Mouse (Mus musculus) midbrain, embryonic 10.5 days (tissue): ENCODE measurements at regions not wholly inside any gene's neighbourhood (a gene's known extent, or its start where the extent isn't known, plus 50 kb on each side); places are given as distances from the start of the nearest gene placed in this dataset.

ENCODE experiments used
- DNase-seq: peaks from one replicate; pipeline ENCODE4 v3.0.0-alpha.2; 2017; ENCODE audit warnings: low spot score
- H3K27ac ChIP-seq: fragments of 300-500 bp; sonication (generic); replicated peaks from 2 replicates; pipeline ENCODE4 v1.5.1; 2016; ENCODE audit warnings: mild to moderate bottlenecking
- H3K27me3 ChIP-seq: fragments of 300-500 bp; sonication (generic); 2 replicates; pipeline ENCODE4 v1.6.1; 2016; ENCODE audit warnings: low read depth, mild to moderate bottlenecking; ENCODE audit not compliant: poor library complexity, severe bottlenecking
- H3K36me3 ChIP-seq: fragments of 300-500 bp; sonication (generic); 2 replicates; pipeline ENCODE4 v1.6.1; 2016; ENCODE audit warnings: mild to moderate bottlenecking, moderate library complexity
- H3K4me1 ChIP-seq: fragments of 300-500 bp; sonication (generic); 2 replicates; pipeline ENCODE4 v1.6.1; 2016
- H3K4me3 ChIP-seq: fragments of 300-500 bp; sonication (generic); 2 replicates; pipeline ENCODE4 v1.5.1; 2016; ENCODE audit warnings: mild to moderate bottlenecking, moderate library complexity
- H3K9me3 ChIP-seq: fragments of 300-500 bp; sonication (generic); replicated peaks from 2 replicates; pipeline ENCODE4 v1.6.1; 2016; ENCODE audit warnings: mild to moderate bottlenecking
- WGBS: fragments of 180-500 bp; shearing (Covaris S2); methylation state at CpG from one replicate; pipeline ENCODE4 v1.1.7; 2016; 5-methylcytosine and 5-hydroxymethylcytosine counted together

GRCm38 (mm10) chr1:73363549-73364299 is 348.0 kb upstream of the Tnp1 start:
- Histone ChIP-seq H3K27me3 (peaks cover 5% of the 10 kb centered on the region; the same call in 1 of the 2 replicates), H3K4me3 (0 out of 2 replicates have a peak overlapping the region, but pooled peaks have one; percentile 23)
- WGBS: 9% methylated on average over 7 of the region's 7 CpGs

GRCm38 (mm10) chr1:73362122-73362521 is 346.4 kb upstream of the Tnp1 start:
- Histone ChIP-seq H3K36me3 (no peaks in the 10 kb centered on the region), H3K4me3 (no peak overlapping the region), H3K4me1 (peaks cover 46% of the 10 kb centered on the region), H3K27me3 (peaks cover 5% of the 10 kb centered on the region; the same call in 1 of the 2 replicates), H3K27ac (peak overlapping the region; percentile 55), H3K9me3 (no peaks in the 10 kb centered on the region)
- 84% methylated on average over 1 of the region's 1 CpGs for WGBS
- DNase-seq: no peak

More at GRCm38 (mm10) chr1:73363549-73364299, 348.0 kb upstream of the Tnp1 start:
- peak; percentile 56 for DNase-seq
- Histone ChIP-seq H3K36me3 (no peaks in the 10 kb centered on the region), H3K9me3 (no peaks in the 10 kb centered on the region), H3K4me1 (peaks cover 46% of the 10 kb centered on the region), H3K27ac (peak overlapping the region; percentile 82)

GRCm38 (mm10) chr1:73361300-73361699 is 345.6 kb upstream of the Tnp1 start:
- no peaks in the 10 kb centered on the region for H3K9me3 ChIP-seq
- H3K36me3 ChIP-seq: no peaks in the 10 kb centered on the region
- DNase-seq: no peak
- no peak overlapping the region for H3K4me3 ChIP-seq
- H3K27ac ChIP-seq: no peak overlapping the region
- peaks cover 44% of the 10 kb centered on the region for H3K4me1 ChIP-seq
- peaks cover 5% of the 10 kb centered on the region; the same call in 1 of the 2 replicates for H3K27me3 ChIP-seq
- WGBS: 93% methylated on average over 7 of the region's 7 CpGs

DNA sequence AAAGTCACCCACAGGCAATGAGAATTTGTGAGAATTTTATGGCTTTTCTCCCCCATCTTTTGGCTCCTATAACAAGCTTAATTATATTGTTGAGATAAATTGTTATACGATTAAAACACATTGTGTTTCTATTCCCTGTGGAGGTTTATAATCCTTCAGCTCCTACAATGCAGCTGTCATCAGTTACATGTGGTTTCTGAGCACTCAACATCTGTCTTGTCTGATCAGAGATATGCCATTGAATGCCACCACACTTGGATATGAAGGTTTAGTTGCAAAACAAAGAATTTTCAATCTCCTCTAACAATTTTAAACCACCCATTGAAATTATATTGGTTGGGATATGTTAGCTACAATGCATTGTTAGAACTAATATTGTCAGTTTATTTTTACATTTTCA is 338.7 kb upstream of the Tnp1 start:
- Histone ChIP-seq H3K27me3 (no peaks in the 10 kb centered on the region), H3K9me3 (no peaks in the 10 kb centered on the region), H3K36me3 (no peaks in the 10 kb centered on the region), H3K4me1 (no peaks in the 10 kb centered on the region), H3K27ac (no peak overlapping the region), H3K4me3 (no peak overlapping the region)
- 89% methylated on average over 1 of the region's 1 CpGs for WGBS
- no peak for DNase-seq

DNA sequence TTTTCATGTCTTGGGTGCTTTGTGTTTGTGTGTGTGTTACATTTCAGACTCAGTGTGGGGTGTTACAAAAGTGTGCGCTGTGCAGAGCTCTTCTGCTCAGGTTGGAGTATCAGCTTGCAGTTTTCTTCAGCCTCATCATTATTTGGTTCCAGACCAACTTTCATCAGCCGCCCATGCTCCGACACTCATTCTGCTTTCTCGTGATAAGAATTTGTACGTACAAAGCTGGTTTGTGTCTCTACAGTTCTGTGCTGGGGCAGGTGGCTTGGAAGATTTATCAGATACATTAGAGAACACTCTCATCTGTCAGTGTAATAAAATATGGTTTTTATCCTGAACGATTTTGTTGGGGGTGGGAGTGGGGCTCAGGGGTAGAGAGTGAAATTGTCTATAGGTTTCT is 332.8 kb upstream of the Tnp1 start:
- no peak for DNase-seq
- no peak overlapping the region for H3K4me3 ChIP-seq
- H3K27me3 ChIP-seq: no peaks in the 10 kb centered on the region
- no peaks in the 10 kb centered on the region for H3K36me3 ChIP-seq
- whole genome bisulfite sequencing: 88% methylated on average over 6 of the region's 6 CpGs
- H3K9me3 ChIP-seq: no peaks in the 10 kb centered on the region
- H3K27ac ChIP-seq: no peak overlapping the region
- no peaks in the 10 kb centered on the region for H3K4me1 ChIP-seq

- WGBS: 75% methylated on average over 1 of the region's 1 CpGs
- Histone ChIP-seq H3K4me1 (no peaks in the 10 kb centered on the region), H3K27me3 (no peaks in the 10 kb centered on the region), H3K27ac (no peak overlapping the region), H3K9me3 (no peaks in the 10 kb centered on the region), H3K36me3 (no peaks in the 10 kb centered on the region), H3K4me3 (no peak overlapping the region)
- DNase-seq: no peak
These were observed 328.9 kb upstream of the Tnp1 start for GRCm38 (mm10) chr1:73344587-73344986.

DNA sequence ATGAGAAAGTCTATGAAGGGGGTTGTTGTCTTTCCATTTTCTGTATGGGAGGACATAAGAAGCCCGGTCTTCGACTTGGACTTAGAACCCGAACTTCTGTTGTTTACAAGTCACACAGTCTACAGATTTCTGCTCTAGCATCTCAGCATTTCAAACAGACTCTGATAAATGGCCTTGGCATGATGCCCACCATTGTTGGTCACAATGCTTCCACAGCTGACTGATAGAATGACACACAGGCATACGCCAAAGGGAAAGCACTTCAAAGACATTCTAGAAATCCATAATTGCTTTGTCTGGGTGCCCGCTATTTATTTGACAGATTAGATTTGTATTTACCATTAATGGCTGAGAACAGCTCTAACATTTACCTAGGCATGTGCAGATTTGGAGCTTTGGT is 326.2 kb upstream of the Tnp1 start:
- 95% methylated on average over 5 of the region's 5 CpGs for WGBS
- H3K4me1 ChIP-seq: peaks cover 6% of the 10 kb centered on the region; the same call in 1 of the 2 replicates
- no peaks in the 10 kb centered on the region for H3K9me3 ChIP-seq

DNA sequence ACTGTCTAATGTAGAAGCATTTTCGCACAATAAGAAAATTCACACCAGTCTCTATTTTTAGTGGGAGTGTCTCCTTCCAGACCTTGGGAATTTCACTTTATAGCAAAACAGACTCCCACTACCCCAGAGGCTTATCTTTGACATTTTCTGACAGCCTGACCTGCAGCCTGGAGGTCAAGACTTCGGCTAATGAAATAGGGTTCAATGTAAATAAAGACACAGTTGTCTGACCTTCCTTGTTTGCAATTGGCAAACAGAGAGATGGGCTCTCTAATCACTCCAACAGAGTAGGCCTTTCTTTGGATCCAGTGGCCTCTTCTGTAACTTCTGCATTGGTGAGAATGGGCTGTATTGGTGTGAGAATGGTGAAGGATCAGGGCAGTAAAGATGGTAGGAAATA is 321.7 kb upstream of the Tnp1 start:
- WGBS: 67% methylated on average over 2 of the region's 2 CpGs
- no peak for DNase-seq
- Histone ChIP-seq H3K36me3 (no peaks in the 10 kb centered on the region), H3K4me1 (peaks cover 6% of the 10 kb centered on the region; the same call in 1 of the 2 replicates), H3K27ac (no peak overlapping the region), H3K4me3 (no peak overlapping the region), H3K27me3 (no peaks in the 10 kb centered on the region), H3K9me3 (no peaks in the 10 kb centered on the region)

More for the DNA sequence above, 326.2 kb upstream of the Tnp1 start:
- no peak overlapping the region for H3K4me3 ChIP-seq
- H3K36me3 ChIP-seq: no peaks in the 10 kb centered on the region
- no peak overlapping the region for H3K27ac ChIP-seq
- DNase-seq: no peak
- H3K27me3 ChIP-seq: no peaks in the 10 kb centered on the region

DNA sequence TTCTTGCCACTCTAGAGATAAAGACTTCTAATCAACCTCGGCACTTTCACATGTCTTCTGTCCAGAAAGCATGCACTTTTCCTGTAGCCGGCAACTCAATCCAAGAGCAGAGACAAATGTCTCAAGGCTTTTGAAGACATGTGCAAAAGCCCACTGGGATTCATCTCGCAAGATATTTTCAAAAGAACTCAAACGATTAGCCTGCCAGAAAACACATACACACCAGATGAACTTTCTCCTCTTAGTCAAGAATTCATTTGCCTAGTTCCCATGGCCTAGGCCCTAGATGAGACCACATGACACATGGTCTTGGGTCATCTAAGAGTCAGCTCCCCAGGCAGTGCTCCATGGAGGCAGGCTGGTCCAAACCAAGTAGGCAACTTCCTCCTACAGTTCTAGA is 293.8 kb upstream of the Tnp1 start:
- Histone ChIP-seq H3K9me3 (no peaks in the 10 kb centered on the region), H3K27me3 (peaks cover 3% of the 10 kb centered on the region), H3K27ac (no peak overlapping the region), H3K4me1 (peaks cover 26% of the 10 kb centered on the region), H3K4me3 (no peak overlapping the region), H3K36me3 (no peaks in the 10 kb centered on the region)
- no peak for DNase-seq
- 86% methylated on average over 4 of the region's 4 CpGs for WGBS

GRCm38 (mm10) chr1:73308420-73308819 is 292.7 kb upstream of the Tnp1 start:
- H3K27ac ChIP-seq: no peak overlapping the region
- H3K27me3 ChIP-seq: no peaks in the 10 kb centered on the region
- WGBS: 91% methylated on average over 4 of the region's 4 CpGs
- H3K36me3 ChIP-seq: no peaks in the 10 kb centered on the region
- H3K4me3 ChIP-seq: no peak overlapping the region
- H3K4me1 ChIP-seq: peaks cover 20% of the 10 kb centered on the region
- H3K9me3 ChIP-seq: no peaks in the 10 kb centered on the region
- no peak for DNase-seq

- no peaks in the 10 kb centered on the region for H3K27me3 ChIP-seq
- 32% methylated on average over 3 of the region's 3 CpGs for WGBS
- no peaks in the 10 kb centered on the region for H3K9me3 ChIP-seq
- H3K36me3 ChIP-seq: no peaks in the 10 kb centered on the region
- no peak overlapping the region for H3K4me3 ChIP-seq
- peaks cover 8% of the 10 kb centered on the region for H3K4me1 ChIP-seq
- DNase-seq: no peak
- H3K27ac ChIP-seq: no peak overlapping the region; the same call in 1 of the 2 replicates
These were observed 291.5 kb upstream of the Tnp1 start for GRCm38 (mm10) chr1:73307194-73307593.

DNA sequence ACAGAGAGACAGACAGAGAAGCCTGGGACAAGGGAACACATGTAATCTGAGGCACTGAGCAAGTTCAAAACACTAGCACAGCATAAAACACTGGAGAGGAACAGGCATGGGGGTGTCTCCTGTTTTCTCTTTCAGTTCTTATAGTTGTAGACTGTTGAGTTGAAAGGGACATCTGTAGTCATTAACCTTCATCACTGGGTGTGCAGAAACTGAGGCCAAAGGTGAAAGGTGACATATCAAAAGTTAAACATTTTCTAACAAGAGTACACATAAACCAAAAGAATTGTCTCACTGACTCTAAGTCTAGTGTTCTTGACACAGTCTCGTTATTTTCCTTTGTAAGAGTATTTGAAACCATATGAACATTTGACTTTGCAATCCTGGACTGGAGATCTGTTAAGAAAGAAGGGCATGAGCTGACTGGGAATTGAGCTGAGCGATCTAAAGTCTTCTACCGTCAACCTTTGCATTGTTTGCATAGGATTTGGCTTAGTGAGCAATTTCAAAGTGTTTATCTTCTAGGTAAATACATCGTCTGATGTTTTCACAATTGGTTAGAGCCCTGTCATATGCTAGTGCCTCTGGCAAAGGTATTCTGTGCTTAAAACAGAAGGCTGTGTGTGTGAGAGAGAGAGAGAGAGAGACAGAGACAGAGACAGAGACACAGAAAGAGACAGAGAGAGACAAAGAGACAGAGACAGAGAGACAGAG is 284.4 kb upstream of the Tnp1 start:
- H3K27ac ChIP-seq: no peak overlapping the region
- no peak for DNase-seq
- 65% methylated on average over 4 of the region's 4 CpGs for WGBS
- no peaks in the 10 kb centered on the region for H3K36me3 ChIP-seq
- H3K27me3 ChIP-seq: no peaks in the 10 kb centered on the region
- 0 out of 2 replicates have a peak, but pooled peaks cover 4% of the 10 kb centered on the region for H3K4me1 ChIP-seq
- no peak overlapping the region for H3K4me3 ChIP-seq
- no peaks in the 10 kb centered on the region for H3K9me3 ChIP-seq

- no peaks in the 10 kb centered on the region for H3K4me1 ChIP-seq
- H3K36me3 ChIP-seq: no peaks in the 10 kb centered on the region
- H3K27me3 ChIP-seq: no peaks in the 10 kb centered on the region
- no peak overlapping the region for H3K27ac ChIP-seq
- H3K9me3 ChIP-seq: peaks cover 8% of the 10 kb centered on the region
- DNase-seq: no peak
- 84% methylated on average over 2 of the region's 2 CpGs for WGBS
- H3K4me3 ChIP-seq: no peak overlapping the region
These were observed 269.6 kb upstream of the Tnp1 start for GRCm38 (mm10) chr1:73285342-73285741.
